Mouse (Mus musculus): ENCODE data around the gene Zfp551. TPM values are rescaled to one million over a fixed set of nuclear protein-coding genes. Genes with fewer than 3 reads are reported as not detected.

The Zfp551 gene
- 2.6 TPM for polyA plus RNA-seq (2021)

GRCm38 (mm10) chr7:12422245-12422849, at the start of gene Zfp551:
TSS of gene Zfp551 (minus strand) at chr7:12422751.
- POLR2A ChIA-PET: no interaction called here
- no peak for TF ChIP-seq CTCF (IDR thresholded peaks at IDR 0.05)
- ATAC-seq: peak; percentile 98
- in situ Hi-C loops (cut with MboI; ENCODE audit: low pct_unique_long_range_greater_than_20kb): no loop called here
- peak; percentile 9 for DNase-seq (ENCODE audit: low read depth, low spot score)
- CTCF ChIA-PET: no interaction called here
- peaks cover 5% of the 10 kb centered on the region for H3K27me3 ChIP-seq

GRCm38 (mm10) chr7:12422855-12423254, 304 bp upstream of the Zfp551 start:
- ChIA-PET CTCF (no interaction called here), POLR2A (no interaction called here)
- in situ Hi-C loops (cut with MboI; ENCODE audit: low pct_unique_long_range_greater_than_20kb): no loop called here
- no peak for DNase-seq (ENCODE audit: low read depth, low spot score)
- no peak for TF ChIP-seq CTCF (IDR thresholded peaks at IDR 0.05)
- no peak for ATAC-seq
- H3K27me3 ChIP-seq: peaks cover 5% of the 10 kb centered on the region

DNA sequence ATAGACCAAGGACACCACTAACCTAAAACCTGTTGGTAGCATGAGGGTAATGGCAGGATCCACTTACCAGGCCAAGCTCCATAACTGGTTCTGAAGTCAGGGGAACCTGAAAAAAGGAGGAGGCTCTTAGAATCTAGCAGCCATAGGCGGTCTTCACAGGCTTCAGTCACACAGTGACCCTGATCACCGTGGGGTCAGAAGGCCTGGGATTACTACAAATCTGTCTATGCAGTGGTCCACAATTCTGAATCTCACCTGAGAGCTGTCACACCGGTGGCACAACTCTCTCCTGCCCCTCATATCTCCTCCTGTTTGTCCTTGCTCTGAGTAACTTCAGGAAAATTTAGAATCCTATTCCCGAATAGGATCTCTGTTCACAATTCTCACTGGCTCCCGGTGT, 810 bp downstream of the Zfp551 start:
- no peak for TF ChIP-seq CTCF (IDR thresholded peaks at IDR 0.05)
- in situ Hi-C loops (cut with MboI; ENCODE audit: low pct_unique_long_range_greater_than_20kb): no loop called here
- ChIA-PET POLR2A (no interaction called here), CTCF (interaction anchor here (1.5 kb wide), 1 partner anchor 11 kb away, joined by 3 read pairs; no protein-coding TSS in a partner anchor)
- DNase-seq (ENCODE audit: low read depth, low spot score): no peak
- H3K27me3 ChIP-seq: peaks cover 5% of the 10 kb centered on the region
- no peak for ATAC-seq

DNA sequence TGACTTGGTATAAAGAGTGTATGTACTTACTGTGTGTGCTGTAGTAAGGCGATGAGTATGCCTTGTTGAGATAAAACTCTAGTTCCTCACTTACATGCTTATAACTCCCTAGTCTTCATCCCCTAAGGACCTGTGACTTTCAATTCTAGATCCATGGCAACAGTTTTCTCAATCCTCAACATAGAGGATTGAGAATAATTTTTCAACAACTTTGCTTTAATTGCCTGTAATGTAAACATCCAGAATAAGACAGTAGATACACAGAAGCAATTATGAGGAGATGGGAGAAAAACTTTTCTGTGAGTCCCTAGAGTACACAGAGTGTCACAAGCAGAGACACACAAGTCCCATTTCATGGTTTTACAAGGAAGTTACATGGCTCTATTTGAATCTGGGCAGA, 53.4 kb downstream of the Zfp551 start, which contains the start of gene Vmn1r84:
Gene Vmn1r84, minus strand, starts transcription at position 101 of the 400 bp plus-strand sequence.
- DNase-seq (ENCODE audit: low read depth, low spot score): no peak
- ChIA-PET POLR2A (no interaction called here), CTCF (no interaction called here)
- no peak for ATAC-seq
- in situ Hi-C loops (cut with MboI; ENCODE audit: low pct_unique_long_range_greater_than_20kb): no loop called here
- H3K27me3 ChIP-seq: peaks cover 8% of the 10 kb centered on the region
- TF ChIP-seq CTCF (IDR thresholded peaks at IDR 0.05): no peak

Other genes with a start within 250 kb of the Zfp551 start
- not detected for gene Vmn1r80, start 233.5 kb downstream of the Zfp551 start, polyA plus RNA-seq (2021)
- under 0.01 TPM for gene Vmn1r81, start 154.5 kb downstream of the Zfp551 start, polyA plus RNA-seq (2021)
- gene Vmn1r82, start 122.3 kb downstream of the Zfp551 start, polyA plus RNA-seq (2021): not detected
- gene Vmn1r83, start 93.3 kb downstream of the Zfp551 start, polyA plus RNA-seq (2021): not detected
- not detected for gene Vmn1r84, start 53.5 kb downstream of the Zfp551 start, polyA plus RNA-seq (2021)
- gene Zfp606, start 55.5 kb upstream of the Zfp551 start, polyA plus RNA-seq (2021): 10.3 TPM
- gene 2900092C05Rik, start 89.8 kb upstream of the Zfp551 start, polyA plus RNA-seq (2021): 0.06 TPM
- gene Vmn2r53, start 186.0 kb upstream of the Zfp551 start, polyA plus RNA-seq (2021): under 0.01 TPM
- gene Vmn2r54, start 217.6 kb upstream of the Zfp551 start, polyA plus RNA-seq (2021): not detected